Mouse (Mus musculus): ENCODE measurements around the gene Rbfox3.

DNA sequence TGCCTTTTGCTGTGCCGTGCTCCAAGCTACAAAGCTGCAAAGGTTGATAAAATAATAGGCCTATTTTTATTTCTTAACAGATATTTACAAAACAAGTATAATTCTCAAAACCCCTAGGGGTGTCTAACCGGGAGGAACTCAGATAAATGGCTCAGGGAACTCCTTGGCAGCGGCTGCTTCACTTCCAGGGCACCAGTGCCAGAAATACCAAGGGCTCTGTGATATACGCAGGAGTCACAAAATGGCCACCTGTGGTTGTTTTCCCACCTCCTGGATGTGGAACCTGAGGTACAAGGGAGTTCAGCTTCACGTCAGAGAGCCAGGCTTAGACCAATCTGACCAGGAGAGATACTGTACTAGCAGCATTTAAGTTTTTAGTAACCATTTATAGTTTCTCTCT is 51.6 kb downstream of the Rbfox3 start:
- TF ChIP-seq CTCF (conservative IDR thresholded peaks at IDR 0.05 in 1 of 2, IDR thresholded peaks at IDR 0.05 in 1 of 2; ENCODE audit: low read depth in 2 of 2, low read length in 2 of 2), result no peak
- no peak for TF ChIP-seq MAFK (IDR thresholded peaks at IDR 0.05; ENCODE audit: insufficient replicate concordance, low read length)
- TF ChIP-seq ZC3H11A (IDR thresholded peaks at IDR 0.05; ENCODE audit: low read depth, low read length), result no peak
- no peak for TF ChIP-seq POLR2A (IDR thresholded peaks at IDR 0.05; ENCODE audit: low read depth, low read length)
- no peak for TF ChIP-seq ETS1 (conservative IDR thresholded peaks at IDR 0.05; ENCODE audit: low read depth, low read length)
- TF ChIP-seq ZNF384 (IDR thresholded peaks at IDR 0.05; ENCODE audit: low read depth, low read length), result no peak

Data from CH12.LX (cell line).